Mouse (Mus musculus) heart, embryonic 10.5 days (tissue): ENCODE data around the gene Stxbp6. TPM values are rescaled to one million over a fixed set of nuclear protein-coding genes. Genes with fewer than 3 reads are reported as not detected.
"Not testable (repeated sequence)": the region's sequence is repeated elsewhere in the genome, so short reads cannot be mapped to it uniquely, and the experiment has no call there.

Source experiments
- DNase-seq: peaks from one replicate; pipeline ENCODE4 v3.0.0-alpha.2; 2017; ENCODE audit warnings: low spot score
- H3K27ac ChIP-seq: fragments of 300-500 bp; sonication (generic); 2 replicates; pipeline ENCODE4 v1.5.1; 2016; ENCODE audit warnings: mild to moderate bottlenecking
- H3K27me3 ChIP-seq: fragments of 300-500 bp; sonication (generic); 2 replicates; pipeline ENCODE4 v1.6.1; 2016; ENCODE audit warnings: mild to moderate bottlenecking; ENCODE audit not compliant: poor library complexity, insufficient read depth, severe bottlenecking
- H3K36me3 ChIP-seq: fragments of 300-500 bp; sonication (generic); 2 replicates; pipeline ENCODE4 v1.6.1; 2016; ENCODE audit warnings: mild to moderate bottlenecking, moderate library complexity
- H3K4me1 ChIP-seq: fragments of 300-500 bp; sonication (generic); 2 replicates; pipeline ENCODE4 v1.6.1; 2016; ENCODE audit warnings: mild to moderate bottlenecking
- H3K4me3 ChIP-seq: fragments of 300-500 bp; sonication (generic); 2 replicates; pipeline ENCODE4 v1.5.1; 2016; ENCODE audit warnings: mild to moderate bottlenecking, moderate library complexity
- H3K9me3 ChIP-seq: fragments of 300-500 bp; sonication (generic); 2 replicates; pipeline ENCODE4 v1.6.1; 2016; ENCODE audit warnings: mild to moderate bottlenecking, moderate library complexity
- WGBS: fragments of 180-500 bp; shearing (Covaris S2); methylation state at CpG from one replicate; pipeline ENCODE4 v1.1.7; 2016; 5-methylcytosine and 5-hydroxymethylcytosine counted together
- polyA plus RNA-seq: library from polyadenylated mRNA; unstranded; fragments of >200 nt; fragmentation: Nextera tagmentation; extraction: Ambion mirVana; gene quantifications from 2 replicates; pipeline ENCODE4 v1.2.1, GENCODE M21; 2016

Stxbp6 gene
- polyA plus RNA-seq, 1 experiment from 2014 or later: 15.6 TPM

GRCm38 (mm10) chr12:45047711-45048110 lies 26.8 kb downstream of the Stxbp6 start:
- H3K4me3 ChIP-seq, DNase-seq, H3K36me3 ChIP-seq, H3K4me1 ChIP-seq, H3K27ac ChIP-seq, H3K9me3 ChIP-seq, H3K27me3 ChIP-seq: not testable (repeated sequence)
- 28% methylated on average over 9 of the region's 9 CpGs for WGBS

GRCm38 (mm10) chr12:45047172-45047571 lies 27.3 kb downstream of the Stxbp6 start:
- no peaks in the 10 kb centered on the region for H3K36me3 ChIP-seq
- DNase-seq: no peak
- H3K4me1 ChIP-seq: peaks cover 15% of the 10 kb centered on the region
- H3K9me3 ChIP-seq: no peaks in the 10 kb centered on the region
- no peak overlapping the region for H3K27ac ChIP-seq
- no peaks in the 10 kb centered on the region for H3K27me3 ChIP-seq
- H3K4me3 ChIP-seq: no peak overlapping the region
- 69% methylated on average over 4 of the region's 4 CpGs for WGBS

- H3K4me1 ChIP-seq: peaks cover 25% of the 10 kb centered on the region
- no peak for DNase-seq
- H3K27ac ChIP-seq: no peak overlapping the region
- no peaks in the 10 kb centered on the region for H3K9me3 ChIP-seq
- H3K4me3 ChIP-seq: no peak overlapping the region
- H3K27me3 ChIP-seq: no peaks in the 10 kb centered on the region
- no peaks in the 10 kb centered on the region for H3K36me3 ChIP-seq
- WGBS: 63% methylated on average over 1 of the region's 1 CpGs
Measured at GRCm38 (mm10) chr12:45044581-45044980, 29.9 kb downstream of the Stxbp6 start.

GRCm38 (mm10) chr12:45042591-45043091 lies 31.9 kb downstream of the Stxbp6 start:
- Histone ChIP-seq H3K4me1 (peaks cover 25% of the 10 kb centered on the region), H3K9me3 (no peaks in the 10 kb centered on the region), H3K4me3 (no peak overlapping the region), H3K27me3 (no peaks in the 10 kb centered on the region), H3K27ac (peak overlapping the region; percentile 81), H3K36me3 (no peaks in the 10 kb centered on the region)
- WGBS: 43% methylated on average over 10 of the region's 10 CpGs
- no peak for DNase-seq

GRCm38 (mm10) chr12:45037496-45037895 lies 37.0 kb downstream of the Stxbp6 start:
- H3K4me3 ChIP-seq: no peak overlapping the region
- H3K36me3 ChIP-seq: no peaks in the 10 kb centered on the region
- 69% methylated on average over 1 of the region's 1 CpGs for WGBS
- no peaks in the 10 kb centered on the region for H3K27me3 ChIP-seq
- no peaks in the 10 kb centered on the region for H3K9me3 ChIP-seq
- peaks cover 13% of the 10 kb centered on the region for H3K4me1 ChIP-seq
- DNase-seq: no peak
- no peak overlapping the region for H3K27ac ChIP-seq

GRCm38 (mm10) chr12:45037091-45037490 lies 37.4 kb downstream of the Stxbp6 start:
- Histone ChIP-seq H3K4me1 (peaks cover 9% of the 10 kb centered on the region), H3K36me3 (no peaks in the 10 kb centered on the region), H3K27me3 (no peaks in the 10 kb centered on the region), H3K9me3 (no peaks in the 10 kb centered on the region), H3K27ac (no peak overlapping the region), H3K4me3 (no peak overlapping the region)
- WGBS: 79% methylated on average over 4 of the region's 4 CpGs
- DNase-seq: no peak

- 84% methylated on average over 3 of the region's 3 CpGs for WGBS
- Histone ChIP-seq H3K4me3 (no peak overlapping the region), H3K36me3 (no peaks in the 10 kb centered on the region), H3K27me3 (no peaks in the 10 kb centered on the region), H3K4me1 (no peaks in the 10 kb centered on the region; the same call in 1 of the 2 replicates), H3K9me3 (no peaks in the 10 kb centered on the region), H3K27ac (no peak overlapping the region)
- no peak for DNase-seq
Measured at GRCm38 (mm10) chr12:45030681-45031080, 43.8 kb downstream of the Stxbp6 start.

GRCm38 (mm10) chr12:45026347-45026746 lies 48.2 kb downstream of the Stxbp6 start:
- Histone ChIP-seq H3K4me1 (no peaks in the 10 kb centered on the region; the same call in 1 of the 2 replicates), H3K4me3 (no peak overlapping the region), H3K9me3 (no peaks in the 10 kb centered on the region), H3K27me3 (no peaks in the 10 kb centered on the region), H3K27ac (no peak overlapping the region), H3K36me3 (no peaks in the 10 kb centered on the region)
- 69% methylated on average over 1 of the region's 1 CpGs for WGBS
- DNase-seq: no peak

- H3K4me1 ChIP-seq: no peaks in the 10 kb centered on the region
- 82% methylated on average over 3 of the region's 3 CpGs for WGBS
- H3K27me3 ChIP-seq: no peaks in the 10 kb centered on the region
- no peak overlapping the region for H3K4me3 ChIP-seq
- DNase-seq: no peak
- no peaks in the 10 kb centered on the region for H3K9me3 ChIP-seq
- H3K27ac ChIP-seq: no peak overlapping the region
- no peaks in the 10 kb centered on the region for H3K36me3 ChIP-seq
Measured at GRCm38 (mm10) chr12:45020018-45020417, 54.5 kb downstream of the Stxbp6 start.

- no peak for DNase-seq
- Histone ChIP-seq H3K36me3 (no peaks in the 10 kb centered on the region), H3K4me3 (no peak overlapping the region), H3K4me1 (no peaks in the 10 kb centered on the region), H3K9me3 (no peaks in the 10 kb centered on the region), H3K27ac (no peak overlapping the region), H3K27me3 (no peaks in the 10 kb centered on the region)
- WGBS: 86% methylated on average over 12 of the region's 12 CpGs
Measured at GRCm38 (mm10) chr12:45019059-45019822, 55.3 kb downstream of the Stxbp6 start.

- no peak overlapping the region for H3K27ac ChIP-seq
- no peaks in the 10 kb centered on the region for H3K27me3 ChIP-seq
- DNase-seq: no peak
- H3K36me3 ChIP-seq: no peaks in the 10 kb centered on the region
- no peak overlapping the region for H3K4me3 ChIP-seq
- no peaks in the 10 kb centered on the region for H3K9me3 ChIP-seq
- H3K4me1 ChIP-seq: 0 out of 2 replicates have a peak, but pooled peaks cover 6% of the 10 kb centered on the region
- WGBS: 52% methylated on average over 5 of the region's 5 CpGs
Measured at GRCm38 (mm10) chr12:45013246-45013756, 61.2 kb downstream of the Stxbp6 start.

- no peak for DNase-seq
- H3K27ac ChIP-seq: no peak overlapping the region
- no peaks in the 10 kb centered on the region for H3K9me3 ChIP-seq
- no peaks in the 10 kb centered on the region for H3K36me3 ChIP-seq
- no peaks in the 10 kb centered on the region for H3K27me3 ChIP-seq
- H3K4me1 ChIP-seq: peaks cover 9% of the 10 kb centered on the region; the same call in 1 of the 2 replicates
- H3K4me3 ChIP-seq: no peak overlapping the region
- 80% methylated on average over 11 of the region's 11 CpGs for WGBS
Measured at GRCm38 (mm10) chr12:45011436-45012089, 62.9 kb downstream of the Stxbp6 start.

- Histone ChIP-seq H3K36me3 (no peaks in the 10 kb centered on the region), H3K27ac (no peak overlapping the region), H3K27me3 (no peaks in the 10 kb centered on the region), H3K9me3 (no peaks in the 10 kb centered on the region), H3K4me3 (no peak overlapping the region), H3K4me1 (peaks cover 11% of the 10 kb centered on the region; the same call in 1 of the 2 replicates)
- no peak for DNase-seq
Measured at GRCm38 (mm10) chr12:45011006-45011405, 63.5 kb downstream of the Stxbp6 start.
